Mouse (Mus musculus) limb, embryonic 14.5 days (tissue): ENCODE measurements around the gene Cdc14a. TPM values are rescaled to one million over a fixed set of nuclear protein-coding genes. Genes with fewer than 3 reads are reported as not detected.

Experiments used
- ATAC-seq: fragments of 200-750 bp; cut with Nextera tagmentation; 2 replicates; pipeline ENCODE4 v1.8.0; 2017; ENCODE audit warnings: low read depth, moderate number of reproducible peaks, moderate TSS enrichment; ENCODE audit not compliant: low FRiP score
- DNase-seq: peaks from one replicate; pipeline ENCODE4 v3.0.0-alpha.2; 2015; ENCODE audit warnings: low spot score
- H3K27ac ChIP-seq: fragments of 300-500 bp; sonication (generic); replicated peaks from 2 replicates; pipeline ENCODE4 v1.5.1; 2014; ENCODE audit warnings: low read depth, mild to moderate bottlenecking, low read length, moderate library complexity, mixed read lengths
- H3K27me3 ChIP-seq: fragments of 300-500 bp; sonication (generic); 2 replicates; pipeline ENCODE4 v1.6.1; 2014; ENCODE audit warnings: low read length, mixed read lengths; ENCODE audit not compliant: control insufficient read depth, insufficient read depth
- H3K36me3 ChIP-seq: fragments of 300-500 bp; sonication (generic); 2 replicates; pipeline ENCODE4 v1.6.1; 2014; ENCODE audit warnings: mild to moderate bottlenecking, low read length, moderate library complexity, mixed read lengths; ENCODE audit not compliant: control insufficient read depth, insufficient read depth
- H3K4me1 ChIP-seq: fragments of 300-500 bp; sonication (generic); 2 replicates; pipeline ENCODE4 v1.6.1; 2014; ENCODE audit warnings: antibody characterized with exemption, low read length, mixed read lengths; ENCODE audit not compliant: control insufficient read depth, insufficient read depth
- H3K4me2 ChIP-seq: fragments of 300-500 bp; sonication (generic); replicated peaks from 2 replicates; pipeline ENCODE4 v1.6.1; 2014; ENCODE audit warnings: low read depth, mild to moderate bottlenecking, low read length, moderate library complexity; ENCODE audit not compliant: severe bottlenecking
- H3K4me3 ChIP-seq: fragments of 300-500 bp; sonication (generic); replicated peaks from 2 replicates; pipeline ENCODE4 v1.5.1; 2014; ENCODE audit warnings: low read length
- H3K9ac ChIP-seq: fragments of 300-500 bp; sonication (generic); 2 replicates; pipeline ENCODE4 v1.6.1; 2014; ENCODE audit warnings: mild to moderate bottlenecking, low read depth, low read length, moderate library complexity; ENCODE audit not compliant: severe bottlenecking
- H3K9me3 ChIP-seq: fragments of 300-500 bp; sonication (generic); 2 replicates; pipeline ENCODE4 v1.6.1; 2016; ENCODE audit warnings: low read length; ENCODE audit not compliant: control insufficient read depth
- POLR2A ChIP-seq: fragments of 200-500 bp; IDR thresholded peaks from 2 replicates; pipeline ENCODE4 v1.8.0; 2012; ENCODE audit warnings: inconsistent platforms, mild to moderate bottlenecking, moderate library complexity, borderline replicate concordance; ENCODE audit not compliant: insufficient read depth, insufficient read length; ENCODE audit errors: extremely low read depth
- WGBS: fragments of 180-500 bp; shearing (Covaris S2); extraction: QIAGEN DNeasy Blood & Tissue Kit; methylation state at CpG from one replicate; pipeline ENCODE4 v1.1.7; 2014; 5-methylcytosine and 5-hydroxymethylcytosine counted together
- polyA plus RNA-seq, 2 experiments: library from polyadenylated mRNA; depleted of rRNA in 1 of 2; stranded (reverse) in 1 of 2; unstranded in 1 of 2; fragments of >200 nt; fragmentation: Nextera tagmentation in 1 of 2; extraction: Ambion mirVana in 1 of 2; gene quantifications; 2 replicates each; pipeline versions ENCODE4 v1.2.1 to v1.2.3; 2012 to 2014

Gene Cdc14a
- polyA plus RNA-seq, 2 experiments: 8.4 TPM

DNA sequence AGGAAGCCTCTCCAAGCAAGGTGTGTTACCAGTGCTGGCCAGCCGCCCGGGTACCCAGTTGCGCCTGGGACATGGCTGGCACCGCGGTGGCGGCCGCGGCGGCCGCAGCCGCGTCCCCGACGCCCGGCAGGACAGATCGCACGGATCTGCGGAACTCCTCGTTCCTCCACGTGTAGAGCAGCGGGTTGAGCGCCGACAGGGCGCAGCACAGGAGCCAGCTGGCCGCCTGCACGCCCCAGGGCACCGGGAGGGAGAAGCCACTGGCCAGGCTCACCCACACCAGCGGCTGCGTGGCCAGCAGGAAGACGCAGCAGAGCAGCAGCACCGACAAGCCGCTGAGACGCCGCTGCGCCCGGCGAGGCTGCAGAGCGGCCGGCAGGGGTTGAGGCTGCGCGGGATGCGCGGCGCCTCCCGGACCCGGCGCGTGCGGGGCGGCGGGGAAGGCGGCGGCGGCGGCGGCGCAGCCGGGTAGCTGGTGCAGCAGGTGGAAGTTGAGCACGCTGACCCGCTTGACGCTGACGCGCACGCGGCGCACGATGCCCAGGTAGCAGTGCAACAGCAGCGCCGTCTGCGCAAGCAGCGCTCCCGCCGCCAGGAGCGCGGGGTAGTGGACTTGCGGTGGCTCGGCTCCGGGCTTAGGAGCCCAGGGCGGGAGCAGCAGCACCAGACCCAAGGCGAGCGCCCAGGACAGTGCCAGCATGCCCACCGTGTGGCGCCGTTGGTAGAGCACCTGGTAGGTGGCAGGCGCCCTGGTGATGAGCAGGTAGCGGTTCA lies 172.2 kb downstream of the Cdc14a start:
- no peak overlapping the region for H3K27ac ChIP-seq
- H3K4me3 ChIP-seq: peak overlapping the region; percentile 53
- ATAC-seq (peak; percentile 13; the same call in 1 of the 2 replicates), DNase-seq (no peak)
- H3K27me3 ChIP-seq: peaks cover 48% of the 10 kb centered on the region
- H3K4me2 ChIP-seq: peak overlapping the region; percentile 98
- WGBS: 0% methylated on average over 42 of the region's 86 CpGs
- H3K9me3 ChIP-seq: no peaks in the 10 kb centered on the region
- H3K9ac ChIP-seq: peak overlapping the region; percentile 58
- peaks cover 23% of the 10 kb centered on the region for H3K4me1 ChIP-seq
- no peaks in the 10 kb centered on the region for H3K36me3 ChIP-seq
- TF ChIP-seq POLR2A: no peak

- no peaks in the 10 kb centered on the region for H3K9me3 ChIP-seq
- no peak overlapping the region for H3K4me3 ChIP-seq
- H3K4me2 ChIP-seq: no peak overlapping the region
- peaks cover 40% of the 10 kb centered on the region for H3K27me3 ChIP-seq
- no peak for TF ChIP-seq POLR2A
- ATAC-seq (no peak), DNase-seq (no peak)
- H3K27ac ChIP-seq: no peak overlapping the region
- H3K4me1 ChIP-seq: peaks cover 23% of the 10 kb centered on the region
- no peak overlapping the region for H3K9ac ChIP-seq
- H3K36me3 ChIP-seq: no peaks in the 10 kb centered on the region
- 83% methylated on average over 2 of the region's 2 CpGs for WGBS
These were observed 174.8 kb downstream of the Cdc14a start for GRCm38 (mm10) chr3:116249026-116249425.

DNA sequence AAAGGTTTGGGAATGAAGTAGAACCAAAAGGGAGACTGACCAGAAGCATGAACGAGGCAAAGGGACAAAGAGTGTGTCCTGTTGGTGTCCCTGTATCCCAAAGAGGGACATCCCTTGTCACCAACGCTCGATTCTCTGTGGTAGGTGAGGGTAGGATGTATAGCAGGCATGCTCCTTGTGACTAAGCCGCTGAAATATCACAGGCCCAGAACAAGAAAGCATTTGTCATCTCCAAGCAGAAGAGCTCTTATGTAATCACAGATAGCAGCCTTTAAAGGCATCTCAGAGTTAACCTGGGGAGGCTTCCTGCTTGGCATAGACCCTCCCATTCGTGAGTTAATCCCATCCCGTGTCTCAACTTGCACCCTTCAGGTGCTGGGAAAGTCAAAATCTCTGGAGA lies 179.4 kb downstream of the Cdc14a start:
- Histone ChIP-seq H3K27me3 (no peaks in the 10 kb centered on the region), H3K9me3 (no peaks in the 10 kb centered on the region), H3K36me3 (no peaks in the 10 kb centered on the region), H3K4me2 (no peak overlapping the region), H3K4me3 (no peak overlapping the region), H3K9ac (no peak overlapping the region), H3K27ac (no peak overlapping the region), H3K4me1 (no peaks in the 10 kb centered on the region)
- ATAC-seq (no peak), DNase-seq (no peak)
- no peak for TF ChIP-seq POLR2A
- 64% methylated on average over 6 of the region's 6 CpGs for WGBS

- no peak for ATAC-seq
- Histone ChIP-seq H3K27ac (no peak overlapping the region), H3K27me3 (no peaks in the 10 kb centered on the region), H3K36me3 (no peaks in the 10 kb centered on the region), H3K4me1 (no peaks in the 10 kb centered on the region), H3K4me3 (no peak overlapping the region), H3K9ac (no peak overlapping the region), H3K4me2 (no peak overlapping the region), H3K9me3 (no peaks in the 10 kb centered on the region)
- no peak for DNase-seq
- no peak for TF ChIP-seq POLR2A
- 77% methylated on average over 9 of the region's 9 CpGs for WGBS
These were observed 181.1 kb downstream of the Cdc14a start for GRCm38 (mm10) chr3:116242685-116243084.

- H3K36me3 ChIP-seq: no peaks in the 10 kb centered on the region
- TF ChIP-seq POLR2A: no peak
- no peaks in the 10 kb centered on the region for H3K27me3 ChIP-seq
- no peaks in the 10 kb centered on the region for H3K4me1 ChIP-seq
- no peak overlapping the region for H3K4me3 ChIP-seq
- H3K27ac ChIP-seq: no peak overlapping the region
- ATAC-seq (no peak), DNase-seq (no peak)
- H3K4me2 ChIP-seq: no peak overlapping the region
- H3K9me3 ChIP-seq: no peaks in the 10 kb centered on the region
- no peak overlapping the region for H3K9ac ChIP-seq
- WGBS: 84% methylated on average over 5 of the region's 5 CpGs
These were observed 186.3 kb downstream of the Cdc14a start for GRCm38 (mm10) chr3:116237527-116237926.
